Mouse (Mus musculus) embryo, embryonic 9.5 days (tissue): ENCODE results near the gene Lrrc1.

ENCODE experiments used
- DNase-seq: peaks from one replicate; pipeline ENCODE4 v3.0.0-alpha.2; 2017; ENCODE audit errors: extremely low spot score

Gene Lrrc1

GRCm38 (mm10) chr9:77427292-77428114 lies 117.2 kb downstream of the Lrrc1 start:
- peak; percentile 58 for DNase-seq

- DNase-seq, result no peak
These were observed 118.6 kb downstream of the Lrrc1 start for GRCm38 (mm10) chr9:77426110-77426509.

GRCm38 (mm10) chr9:77425553-77425952 lies 119.1 kb downstream of the Lrrc1 start:
- DNase-seq, result no peak

GRCm38 (mm10) chr9:77420200-77420585 lies 124.5 kb downstream of the Lrrc1 start:
- DNase-seq, result no peak

GRCm38 (mm10) chr9:77419501-77420199 lies 125.0 kb downstream of the Lrrc1 start:
- no peak for DNase-seq

GRCm38 (mm10) chr9:77418800-77419199 lies 125.9 kb downstream of the Lrrc1 start:
- DNase-seq, result no peak

GRCm38 (mm10) chr9:77416486-77416885 lies 128.2 kb downstream of the Lrrc1 start:
- DNase-seq, result no peak

GRCm38 (mm10) chr9:77416002-77416401 lies 128.7 kb downstream of the Lrrc1 start:
- no peak for DNase-seq

- DNase-seq, result no peak
These were observed 132.7 kb downstream of the Lrrc1 start for GRCm38 (mm10) chr9:77411830-77412425.

- DNase-seq, result no peak
These were observed 133.7 kb downstream of the Lrrc1 start for GRCm38 (mm10) chr9:77410968-77411367.

GRCm38 (mm10) chr9:77410524-77410923 lies 134.1 kb downstream of the Lrrc1 start:
- no peak for DNase-seq

GRCm38 (mm10) chr9:77408053-77408603 lies 136.5 kb downstream of the Lrrc1 start:
- DNase-seq, result no peak

GRCm38 (mm10) chr9:77406906-77407305 lies 137.8 kb downstream of the Lrrc1 start:
- peak; percentile 37 for DNase-seq

- DNase-seq, result no peak
These were observed 140.2 kb downstream of the Lrrc1 start for GRCm38 (mm10) chr9:77404458-77404857.

GRCm38 (mm10) chr9:77403961-77404360 lies 140.7 kb downstream of the Lrrc1 start:
- no peak for DNase-seq

- DNase-seq, result no peak
These were observed 141.7 kb downstream of the Lrrc1 start for GRCm38 (mm10) chr9:77402971-77403370.

GRCm38 (mm10) chr9:77399801-77400200 lies 144.9 kb downstream of the Lrrc1 start:
- no peak for DNase-seq

GRCm38 (mm10) chr9:77398856-77399631 lies 145.6 kb downstream of the Lrrc1 start:
- DNase-seq, result no peak

GRCm38 (mm10) chr9:77397027-77397426 lies 147.6 kb downstream of the Lrrc1 start:
- no peak for DNase-seq

GRCm38 (mm10) chr9:77391248-77391647 lies 153.4 kb downstream of the Lrrc1 start:
- DNase-seq, result no peak

- DNase-seq, result no peak
These were observed 155.7 kb downstream of the Lrrc1 start for GRCm38 (mm10) chr9:77388956-77389355.

- DNase-seq, result no peak
These were observed 157.9 kb downstream of the Lrrc1 start for GRCm38 (mm10) chr9:77386751-77387150.
